Mouse (Mus musculus): Measurements from ENCODE around the gene Emsy.

Emsy gene

DNA sequence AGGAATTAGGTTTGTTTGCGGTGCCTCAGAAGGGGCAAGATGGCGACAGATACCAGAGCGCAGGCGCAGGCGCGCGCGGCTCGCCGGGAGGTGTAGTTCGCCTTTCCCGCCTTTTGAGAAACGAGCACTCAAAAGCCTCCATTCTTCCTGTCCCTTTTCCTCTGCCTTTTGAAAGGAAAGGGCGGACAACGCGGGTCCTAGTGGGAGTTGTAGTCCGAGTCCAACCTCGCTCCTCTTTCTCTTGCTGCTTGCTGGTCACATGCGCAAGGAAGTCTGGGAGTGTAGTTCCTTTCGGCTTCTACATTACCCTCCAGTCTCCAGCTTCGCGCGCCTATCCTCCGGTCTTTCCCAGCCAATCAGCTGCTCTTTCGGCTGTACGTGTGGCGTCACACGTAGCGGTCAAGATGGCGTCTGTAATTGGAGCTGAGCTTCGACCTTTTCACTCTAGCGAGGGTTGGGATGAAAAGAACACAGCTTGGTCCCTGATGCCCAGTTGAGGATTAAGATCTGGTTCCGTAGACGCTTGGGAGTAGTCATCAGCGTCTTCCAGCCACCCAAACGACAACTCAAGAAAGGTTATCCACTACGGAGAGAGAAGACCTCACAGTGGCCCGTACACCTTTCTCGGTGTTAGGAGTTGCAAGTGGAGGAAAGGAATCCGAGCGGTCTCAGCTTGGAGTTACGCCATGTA is at the start of gene Emsy:
Gene Emsy, minus strand, starts transcription at position 253 of the 691 bp plus-strand sequence.
- DNase-seq (ENCODE audit: low spot score in 2 of 2), result peak; percentile 97 to 98

DNA sequence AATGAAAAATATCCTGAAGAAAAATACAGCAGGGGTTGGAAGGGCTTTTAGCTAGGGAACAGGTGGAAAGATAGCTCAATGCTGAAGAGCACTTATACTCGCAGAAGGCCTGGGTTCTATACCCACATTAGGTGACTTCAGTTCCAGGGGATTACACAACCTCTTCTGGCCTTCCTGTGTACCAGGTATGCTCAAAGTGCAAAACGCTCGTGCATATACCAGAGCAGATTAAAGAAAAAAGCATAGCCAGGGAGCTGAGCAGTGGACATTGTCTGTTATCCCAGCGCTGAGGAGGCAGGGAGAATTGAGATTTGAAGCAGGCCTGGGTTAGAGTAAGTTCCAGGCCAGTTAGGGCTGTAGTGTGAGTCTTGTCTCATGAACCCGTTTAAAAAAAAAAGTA is 47.7 kb upstream of the Emsy start:
- DNase-seq (ENCODE audit: low spot score in 2 of 2), result no peak

DNA sequence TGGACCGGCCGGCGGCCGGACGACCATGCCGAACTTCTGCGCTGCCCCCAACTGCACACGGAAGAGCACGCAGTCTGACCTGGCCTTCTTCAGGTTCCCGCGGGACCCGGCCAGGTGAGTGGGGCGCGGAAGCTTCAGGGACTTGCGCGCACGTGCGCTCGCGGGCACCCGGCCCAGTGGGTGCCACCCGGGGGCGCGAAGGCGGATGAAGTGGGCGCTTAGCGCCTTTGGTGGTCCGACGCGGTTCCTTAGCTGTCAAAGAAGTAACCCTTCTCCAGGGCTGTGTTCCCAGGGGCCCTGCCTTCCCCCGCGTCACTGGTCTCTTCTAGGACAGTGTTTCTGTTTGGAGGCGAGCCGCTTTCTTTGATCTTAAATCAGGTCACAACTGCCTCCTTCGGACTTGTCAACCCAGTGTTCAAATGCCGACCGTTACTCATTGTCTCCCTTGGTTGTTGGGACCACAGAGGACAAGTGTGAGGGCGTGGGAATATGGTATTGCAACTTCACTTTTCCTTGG is 46.8 kb upstream of the Emsy start:
- DNase-seq (ENCODE audit: low spot score in 2 of 2), result peak in 1 of 2 experiments; percentile 19

DNA sequence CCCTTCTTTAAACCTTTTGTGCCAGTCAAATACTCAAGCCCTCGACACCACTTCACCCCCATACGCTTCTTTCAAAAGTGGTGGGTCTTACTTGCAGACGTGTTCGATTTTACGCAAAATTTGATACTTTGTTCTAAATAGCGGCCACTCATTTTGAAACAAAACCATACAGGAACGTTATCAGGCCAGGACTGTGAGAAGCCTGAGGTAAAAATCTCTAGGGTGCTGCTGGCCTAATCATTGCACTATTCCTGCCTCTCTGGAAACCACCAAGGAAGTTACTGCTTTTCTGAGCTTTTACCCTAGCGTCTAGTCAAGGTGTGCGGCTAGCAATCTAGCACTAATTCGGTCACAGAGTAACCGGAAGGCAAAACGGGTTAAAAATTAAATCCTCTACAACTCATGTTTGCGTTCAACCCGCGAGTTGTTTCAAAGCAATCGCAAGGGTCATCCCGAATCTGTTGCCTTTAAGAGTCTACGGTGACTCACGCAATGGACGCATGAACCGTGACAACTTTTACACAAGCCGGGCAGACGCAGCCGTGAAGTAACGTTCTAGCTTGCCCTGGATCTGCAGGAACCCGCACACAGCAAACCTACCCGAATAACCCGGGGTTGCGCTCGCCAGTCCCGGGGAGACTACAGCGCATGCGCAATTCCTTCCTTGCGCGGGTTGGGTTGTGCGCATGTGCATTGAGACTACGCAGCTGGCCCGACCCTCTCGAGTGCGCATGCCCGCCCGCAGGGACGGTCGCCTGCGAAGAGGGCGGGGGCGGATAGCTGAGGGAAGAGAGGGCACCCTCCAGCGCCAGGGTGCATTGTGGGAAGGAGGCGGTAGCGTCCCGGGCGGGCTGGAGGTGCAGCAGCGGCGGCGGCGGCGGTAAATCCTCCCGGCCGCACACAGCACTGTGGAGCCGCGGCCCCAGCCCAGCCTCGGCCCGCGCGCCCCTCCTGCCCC is 46.0 kb upstream of the Emsy start, which contains the start of gene Thap12:
Gene Thap12, plus strand, starts transcription at position 821 of the 958 bp plus-strand sequence.
- DNase-seq (ENCODE audit: low spot score in 2 of 2), result peak; percentile 99 to 100

DNA sequence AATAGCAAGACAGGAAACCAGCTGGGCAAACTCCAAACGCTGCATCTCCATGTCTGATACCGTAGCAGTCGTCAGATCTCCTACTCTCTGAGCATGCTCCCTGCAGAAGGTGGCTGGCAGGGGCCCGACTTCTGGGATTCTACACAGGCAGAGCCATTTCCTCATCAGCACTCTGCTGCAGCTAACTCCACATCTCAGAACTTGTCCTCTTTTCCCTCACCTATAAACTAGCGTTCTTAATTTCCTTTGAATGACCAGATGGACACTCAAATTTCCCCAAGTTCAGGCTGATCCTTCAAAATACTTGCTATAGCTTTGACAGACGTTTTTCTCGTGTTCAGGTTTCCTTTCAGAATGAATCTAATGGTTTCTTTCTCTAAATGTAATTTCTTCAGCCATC is 45.2 kb upstream of the Emsy start:
- no peak for DNase-seq (ENCODE audit: low spot score in 2 of 2)

DNA sequence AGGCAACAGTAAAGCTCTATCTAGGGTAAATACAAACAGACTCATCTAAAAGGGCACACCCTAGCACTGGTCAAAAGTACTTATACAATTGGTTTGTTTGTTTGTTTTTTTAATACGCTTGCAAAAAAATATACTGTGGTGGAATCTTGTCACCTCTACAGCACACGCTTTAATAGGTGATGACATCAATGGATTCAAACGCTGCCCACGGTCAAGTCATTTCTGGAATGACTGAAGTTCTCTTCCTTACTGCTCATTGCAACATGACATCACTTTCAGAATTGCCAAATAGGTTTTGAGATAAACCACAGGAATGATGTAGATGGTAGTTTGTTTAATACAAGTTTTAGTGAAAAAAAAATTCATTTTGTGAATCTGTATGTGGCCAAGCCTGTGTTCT is 42.0 kb upstream of the Emsy start:
- DNase-seq (ENCODE audit: low spot score in 2 of 2), result no peak

DNA sequence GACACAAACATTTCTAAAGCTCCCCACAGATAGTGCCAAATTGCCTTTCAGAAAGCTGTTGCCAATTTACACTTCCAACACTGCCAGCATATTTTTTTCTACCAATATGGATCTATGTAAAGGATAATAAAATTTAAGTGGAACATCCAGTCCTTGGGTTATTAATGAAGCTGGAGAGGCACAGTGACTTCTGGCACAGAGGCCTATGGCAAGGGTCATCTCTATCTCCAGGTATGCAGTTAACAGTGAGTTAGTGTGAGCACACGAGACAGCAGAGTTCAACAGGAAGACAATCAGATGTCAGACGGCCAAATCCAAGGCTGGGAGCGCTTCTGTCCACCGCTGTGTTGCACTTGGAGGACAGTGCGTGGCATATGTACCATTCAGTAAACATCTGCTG is 41.5 kb upstream of the Emsy start:
- no peak for DNase-seq (ENCODE audit: low spot score in 2 of 2)

DNA sequence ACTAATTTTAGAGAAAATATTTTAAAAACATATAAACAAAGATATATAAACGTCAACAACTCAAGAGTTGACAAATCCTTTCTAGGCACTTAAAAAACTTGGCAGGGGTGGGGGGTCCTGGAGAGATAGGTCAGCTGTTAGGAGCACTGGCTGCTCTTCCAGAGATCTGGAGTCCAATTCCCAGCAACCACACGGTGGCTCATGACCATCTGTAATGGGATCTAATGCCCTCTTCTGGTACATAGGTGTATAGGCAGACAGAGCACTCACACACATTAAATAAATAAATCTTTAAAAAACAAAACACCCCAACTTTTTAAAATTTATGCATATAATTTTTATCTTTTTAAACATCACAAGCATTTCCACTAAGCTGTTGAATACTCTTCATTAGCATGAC is 40.9 kb upstream of the Emsy start:
- DNase-seq (ENCODE audit: low spot score in 2 of 2), result no peak

DNA sequence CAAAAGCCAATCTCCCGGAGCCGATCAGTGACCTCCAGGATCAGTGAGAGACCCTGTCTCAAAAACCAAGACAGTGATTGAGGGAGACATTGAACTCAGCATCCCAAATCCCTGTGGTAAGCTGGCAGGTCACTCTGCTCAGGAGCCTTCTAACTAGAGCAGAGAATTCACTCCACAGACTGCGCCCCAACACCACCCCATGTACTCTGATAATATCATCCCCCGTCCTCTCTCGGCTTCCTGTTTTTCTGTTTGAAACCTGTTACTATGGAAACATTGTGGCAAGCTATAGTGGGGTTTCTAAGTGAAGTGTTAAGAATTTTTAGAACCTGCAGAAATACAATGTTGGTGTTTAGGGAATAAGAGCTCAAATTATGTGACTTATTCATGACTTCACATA is 37.5 kb upstream of the Emsy start:
- DNase-seq (ENCODE audit: low spot score in 2 of 2), result peak in 1 of 2 experiments; percentile 45

DNA sequence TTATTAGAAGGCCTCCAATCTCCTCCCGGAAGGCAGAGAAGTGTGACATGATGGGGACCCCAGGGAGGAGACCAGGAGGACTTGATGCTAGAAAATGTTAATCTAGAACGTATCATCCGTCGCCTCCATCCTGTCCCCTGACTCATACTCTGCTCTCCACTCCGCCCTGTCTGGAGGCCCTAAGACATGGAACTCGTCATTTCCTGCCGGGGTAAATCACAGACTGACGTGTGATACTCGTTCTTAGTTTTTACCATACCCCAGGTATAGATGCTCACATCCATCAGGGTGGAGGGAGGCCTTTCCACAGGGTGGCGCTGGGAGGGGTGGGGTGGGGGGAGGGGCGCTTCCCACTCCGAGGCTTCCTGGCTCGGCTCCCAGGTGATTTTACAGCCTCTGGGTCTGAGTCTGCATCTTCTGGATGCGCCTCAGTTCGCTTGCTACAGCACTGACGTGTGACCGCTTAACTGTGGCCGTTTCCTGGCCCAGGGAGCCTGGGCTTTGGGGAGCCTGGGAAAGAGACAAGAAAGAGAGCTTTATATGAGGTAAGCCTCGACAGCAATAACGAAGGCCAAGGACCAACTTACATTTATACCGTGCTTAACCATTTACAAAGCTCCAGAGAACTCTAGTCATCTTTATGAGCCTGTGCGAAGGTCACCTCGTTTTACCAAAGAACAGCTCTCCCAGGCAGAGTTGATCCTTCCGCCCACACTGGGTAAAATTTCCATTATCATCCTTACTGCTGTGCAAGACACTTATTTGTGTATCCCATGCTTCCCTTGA is 36.4 kb upstream of the Emsy start:
- DNase-seq (ENCODE audit: low spot score in 2 of 2), result peak in 1 of 2 experiments; percentile 42

DNA sequence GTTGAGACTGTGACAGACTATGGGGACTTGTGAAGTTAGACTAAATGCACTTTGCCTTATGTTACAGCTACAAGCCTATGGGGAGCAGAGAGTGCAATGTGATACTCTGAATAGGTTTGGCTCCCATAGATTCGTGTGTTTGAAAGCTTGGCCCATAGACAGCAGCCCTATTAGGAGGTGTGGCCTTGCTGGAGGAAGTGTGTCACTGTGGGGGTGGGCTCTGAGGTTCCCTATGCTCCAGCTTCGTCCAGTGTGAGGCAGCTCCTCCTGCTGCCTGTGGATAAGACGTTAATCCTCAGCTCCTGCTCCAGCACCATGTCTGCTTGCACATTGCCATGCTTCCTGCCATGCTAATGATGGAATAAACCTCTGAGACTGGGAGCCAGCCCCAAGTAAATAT is 34.2 kb upstream of the Emsy start:
- no peak for DNase-seq (ENCODE audit: low spot score in 2 of 2)

DNA sequence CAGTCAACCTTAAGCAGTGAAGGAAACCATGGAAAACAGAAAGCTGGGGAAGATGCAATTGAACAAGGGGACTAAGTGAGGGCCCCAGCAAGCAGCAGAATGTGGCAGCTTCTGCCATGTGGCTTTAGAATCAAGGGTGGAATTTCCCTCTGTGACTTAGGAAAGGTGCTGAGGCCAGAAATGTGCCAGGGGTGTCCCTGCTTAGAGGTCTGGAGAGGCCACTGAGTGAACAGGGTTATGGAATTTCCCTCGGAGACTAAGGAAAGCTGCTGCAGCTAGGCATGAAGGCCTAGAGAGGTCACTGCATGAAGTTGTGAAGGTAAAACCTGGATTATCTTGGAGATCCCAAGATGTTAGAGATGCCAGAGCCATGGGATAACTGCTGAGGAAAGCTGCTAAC is 33.5 kb upstream of the Emsy start:
- DNase-seq (ENCODE audit: low spot score in 2 of 2), result no peak

DNA sequence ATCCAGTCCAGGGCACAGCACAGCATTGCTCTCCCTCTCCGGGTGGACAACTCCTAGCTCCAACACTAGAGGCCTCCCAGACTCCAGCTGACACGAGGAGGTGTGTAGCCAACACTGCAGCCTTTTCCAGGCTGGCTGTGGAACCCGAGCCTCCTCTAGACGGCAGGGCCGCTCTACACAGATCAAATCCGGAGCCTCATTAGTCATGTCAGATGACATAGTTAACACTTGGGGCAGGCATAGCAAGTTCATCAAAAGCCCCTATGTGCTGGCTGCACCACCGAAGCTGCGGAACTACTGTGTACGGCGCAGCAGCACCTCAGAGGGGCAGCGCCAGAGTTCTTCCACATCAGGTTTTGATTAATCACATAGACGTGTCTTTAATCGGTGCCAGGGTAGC is 29.3 kb upstream of the Emsy start:
- DNase-seq (ENCODE audit: low spot score in 2 of 2), result no peak

DNA sequence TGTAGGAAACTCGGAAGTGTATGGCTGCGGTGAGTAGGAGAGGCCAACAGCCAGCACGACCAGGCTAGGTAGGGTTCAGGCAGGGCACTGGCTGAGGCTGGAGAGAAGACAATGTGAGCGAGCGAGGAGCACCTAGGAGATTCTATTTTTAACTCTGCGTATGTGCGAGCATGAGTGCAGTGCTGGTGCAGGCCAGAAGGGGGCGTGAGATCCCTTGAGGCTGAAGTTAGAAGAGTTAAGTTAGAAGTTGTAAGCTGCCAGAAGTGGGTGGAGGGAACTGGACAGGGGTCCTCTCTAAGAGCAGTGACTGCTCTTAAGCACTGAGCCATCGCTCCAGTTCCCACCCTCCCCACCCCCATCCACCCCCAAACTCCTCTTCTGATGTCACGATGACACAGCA is 26.2 kb upstream of the Emsy start:
- DNase-seq (ENCODE audit: low spot score in 2 of 2), result no peak

DNA sequence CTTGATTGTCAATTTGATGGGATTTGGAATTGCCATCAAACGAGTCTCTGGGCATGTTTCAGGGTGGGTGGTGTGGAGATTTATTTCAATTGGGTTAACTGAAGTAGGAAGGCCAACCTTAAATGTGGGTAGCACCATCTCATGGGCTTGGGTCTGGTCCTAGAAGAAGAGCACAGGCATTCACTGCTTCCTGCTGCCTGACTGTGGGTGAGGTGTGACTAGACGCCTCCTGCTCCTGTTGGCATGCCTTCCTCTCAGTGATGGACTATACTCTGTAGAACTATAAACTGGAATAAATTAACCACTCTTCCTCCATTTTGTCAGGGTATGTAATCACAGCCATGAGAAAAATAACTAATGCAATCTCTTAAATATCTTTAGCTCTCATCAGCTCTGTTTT is 24.1 kb upstream of the Emsy start:
- no peak for DNase-seq (ENCODE audit: low spot score in 2 of 2)

DNA sequence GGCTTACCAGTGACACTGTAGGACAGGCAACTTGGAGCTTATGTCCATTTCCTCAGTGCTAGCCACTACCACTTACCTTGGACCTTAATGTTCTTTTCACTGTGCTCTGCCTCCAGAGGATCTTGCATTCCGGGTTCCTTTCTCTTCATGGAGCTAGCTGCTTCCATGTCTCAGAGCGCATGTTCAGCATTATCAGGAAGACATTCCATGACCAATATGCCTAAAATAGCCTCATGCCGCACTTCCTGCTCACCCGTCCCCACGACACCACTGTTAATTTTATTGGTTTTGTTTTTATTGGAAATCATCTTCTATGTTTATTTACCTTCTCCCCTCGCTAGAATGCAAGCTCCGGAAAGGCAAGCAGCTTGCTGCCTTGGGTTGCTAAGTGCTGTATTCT is 21.9 kb upstream of the Emsy start:
- peak; percentile 44 to 59 for DNase-seq (ENCODE audit: low spot score in 2 of 2)

DNA sequence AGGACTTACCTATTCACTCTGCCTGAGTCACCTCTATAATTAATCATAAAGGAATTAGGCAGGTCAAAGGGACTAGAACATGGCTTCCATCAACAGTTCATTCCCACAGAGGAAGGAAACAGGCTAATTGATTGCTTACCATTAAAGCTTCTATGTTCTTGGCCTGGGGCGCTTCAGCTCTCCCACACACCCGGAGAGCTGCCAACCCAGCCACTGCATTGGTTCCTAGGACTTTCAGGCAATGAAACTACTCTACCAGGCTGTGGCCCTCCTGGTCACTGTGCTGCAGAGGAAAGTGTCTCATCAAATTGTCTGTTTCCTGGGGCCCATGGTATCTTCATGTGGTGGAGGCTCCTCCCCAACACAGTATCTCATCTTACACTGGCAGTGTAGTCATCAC is 20.9 kb upstream of the Emsy start:
- no peak for DNase-seq (ENCODE audit: low spot score in 2 of 2)

DNA sequence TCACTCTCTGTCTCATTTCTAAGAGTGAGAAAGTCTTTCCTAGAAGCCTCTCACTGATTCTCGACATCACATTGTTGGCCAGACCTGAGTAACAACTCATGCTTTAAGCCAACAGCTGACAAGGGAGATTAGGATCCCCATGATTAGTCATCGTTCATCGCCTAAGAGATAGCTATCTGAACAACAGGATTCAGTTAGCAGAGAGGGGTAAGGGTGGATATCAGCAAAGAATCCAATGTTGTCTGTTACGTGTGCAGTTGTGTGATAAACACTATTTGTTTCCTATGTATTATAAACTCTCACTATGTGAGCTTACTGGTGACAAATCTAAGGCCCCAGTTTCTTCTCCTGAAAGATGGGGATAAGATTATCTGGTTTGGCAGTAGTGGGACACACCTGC is 17.8 kb upstream of the Emsy start:
- no peak for DNase-seq (ENCODE audit: low spot score in 2 of 2)

DNA sequence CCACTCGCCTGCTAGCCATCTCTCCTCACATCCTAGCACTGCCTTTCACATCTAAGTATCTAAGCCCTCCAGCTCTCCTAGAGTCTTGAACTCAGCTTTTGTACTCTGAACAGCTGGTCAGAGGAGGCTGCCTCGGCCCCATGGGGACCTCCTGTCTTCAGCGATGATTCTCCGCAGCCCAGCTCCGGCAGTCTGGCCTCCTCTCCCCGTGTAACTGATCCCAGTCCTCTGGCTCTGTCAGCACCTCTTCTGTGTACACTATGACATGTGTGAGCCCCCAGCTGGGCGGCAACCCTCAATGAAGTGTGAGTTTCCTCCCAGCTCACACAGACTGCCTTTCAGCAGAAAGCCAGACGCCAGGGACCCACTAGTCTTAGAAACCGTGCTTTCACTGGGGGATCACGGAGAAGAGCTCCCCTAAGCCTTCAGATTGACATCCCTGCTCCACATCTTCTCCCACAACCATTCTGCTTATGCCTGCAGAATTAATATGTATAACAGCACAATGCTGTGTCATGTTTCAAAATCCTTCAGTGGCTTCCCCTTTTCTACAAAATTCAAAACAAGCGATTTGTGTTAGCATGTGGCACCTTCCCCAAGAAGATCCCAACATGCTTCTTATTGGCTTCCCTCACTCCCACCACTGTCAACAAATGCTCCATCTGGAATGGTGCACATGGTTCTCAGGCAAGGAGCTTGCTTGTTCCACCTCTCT is 15.8 kb upstream of the Emsy start:
- DNase-seq (ENCODE audit: low spot score in 2 of 2), result peak; percentile 67 to 72

DNA sequence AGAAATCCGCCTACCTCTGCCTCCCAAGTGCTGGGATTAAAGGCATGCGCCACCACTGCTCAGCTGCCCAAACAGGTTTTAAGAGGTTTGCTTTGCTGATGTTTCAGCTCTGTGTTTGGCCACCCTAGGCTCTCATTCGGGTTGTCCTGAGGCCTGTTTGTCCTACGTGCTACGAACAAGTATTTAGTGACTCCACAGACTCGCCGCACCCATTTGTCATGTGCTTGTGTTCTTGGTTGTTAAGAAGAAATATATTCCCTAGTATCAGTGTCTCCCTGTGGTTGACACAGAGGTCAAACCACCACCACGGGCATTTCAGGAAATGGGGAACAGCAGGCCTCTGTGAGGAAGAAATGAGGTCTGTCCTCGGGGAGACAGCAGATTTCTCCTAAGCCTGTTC is 14.8 kb upstream of the Emsy start:
- no peak for DNase-seq (ENCODE audit: low spot score in 2 of 2)

DNA sequence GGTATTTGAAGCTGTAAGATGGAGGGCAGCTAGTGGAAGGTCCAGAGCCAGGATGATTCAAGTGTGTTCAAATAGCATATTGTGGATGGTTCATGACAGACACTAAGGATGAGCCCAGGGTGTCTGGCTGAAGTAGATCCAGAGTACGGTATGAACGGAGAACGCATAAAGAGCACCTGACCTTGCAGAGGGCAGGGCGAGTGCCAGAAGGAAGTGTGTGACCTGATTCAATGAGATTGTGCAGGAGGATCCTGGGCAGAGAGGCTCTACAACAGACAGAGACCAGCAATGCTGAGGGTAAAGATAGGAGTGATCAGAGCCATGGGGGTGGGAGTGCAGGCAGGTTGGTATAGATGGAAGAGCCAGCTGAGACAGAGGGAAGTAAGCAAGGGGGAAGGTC is 14.2 kb upstream of the Emsy start:
- no peak for DNase-seq (ENCODE audit: low spot score in 2 of 2)

All from heart, adult 9 months (tissue).